Mouse (Mus musculus) left cerebral cortex, postnatal 25 days (tissue): ENCODE results near the gene Grwd1. TPM values are rescaled to one million over a fixed set of nuclear protein-coding genes. Genes with fewer than 3 reads are reported as not detected.
"Not testable (repeated sequence)": the region's sequence is repeated elsewhere in the genome, so short reads cannot be mapped to it uniquely, and the experiment has no call there.

Experiments
- DNase-seq, 2 experiments: peaks; one replicate each; pipeline ENCODE4 v3.0.0; 2022; ENCODE audit warnings: low spot score in 2 of 2, mixed read lengths in 1 of 2
- intact Hi-C: fragments of 180-260 bp; cut with DNase I; formaldehyde crosslinking; loops from one replicate; pipeline ENCODE4 v1.15.1; 2025
- total RNA-seq, 2 experiments: library from RNA; stranded (reverse); gene quantifications; 2 replicates each; pipeline ENCODE4 v1.2.3; 2021

Gene Grwd1
- total RNA-seq, result 10 to 100 TPM; 21.0 to 23.2 TPM

DNA sequence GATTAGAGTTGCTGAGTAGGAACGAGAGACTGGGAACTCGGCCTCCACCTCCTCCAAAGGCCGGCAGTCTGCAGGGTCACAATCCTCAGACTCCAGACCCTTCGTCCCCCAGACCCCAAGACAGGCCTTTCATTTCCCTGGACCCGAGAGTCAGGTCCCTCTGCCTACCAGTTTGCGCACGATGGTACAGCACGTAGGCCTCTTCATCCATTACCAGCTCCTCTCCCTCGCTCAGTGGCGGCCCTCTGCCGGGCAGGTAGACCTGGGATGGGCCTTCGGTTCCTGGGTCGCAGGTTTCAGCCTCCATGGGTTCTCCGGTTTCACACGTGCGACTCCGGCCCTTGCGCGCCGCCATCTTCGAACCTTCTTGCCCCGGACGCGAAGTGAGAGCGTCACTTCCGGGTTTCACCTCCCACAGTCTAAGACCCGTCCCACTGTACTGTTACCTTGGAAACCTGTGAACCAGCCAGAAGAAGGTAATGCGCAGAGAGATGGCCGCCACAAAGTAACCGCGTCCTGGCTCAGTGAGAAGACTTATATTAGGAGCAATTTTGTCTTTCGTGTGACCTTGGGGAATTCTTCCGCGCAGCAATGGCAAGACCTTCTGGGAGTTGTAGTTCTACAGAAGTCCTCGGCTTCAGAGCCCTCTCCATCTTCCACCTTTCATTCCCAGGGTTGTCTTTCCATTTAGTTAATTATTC, at the start of gene Grwd1:
Gene Grwd1 (minus strand): TSS at position 518 of the 701 bp plus-strand sequence.
- DNase-seq, result peak; percentile 90 to 92
- intact Hi-C loops, result no loop called here

DNA sequence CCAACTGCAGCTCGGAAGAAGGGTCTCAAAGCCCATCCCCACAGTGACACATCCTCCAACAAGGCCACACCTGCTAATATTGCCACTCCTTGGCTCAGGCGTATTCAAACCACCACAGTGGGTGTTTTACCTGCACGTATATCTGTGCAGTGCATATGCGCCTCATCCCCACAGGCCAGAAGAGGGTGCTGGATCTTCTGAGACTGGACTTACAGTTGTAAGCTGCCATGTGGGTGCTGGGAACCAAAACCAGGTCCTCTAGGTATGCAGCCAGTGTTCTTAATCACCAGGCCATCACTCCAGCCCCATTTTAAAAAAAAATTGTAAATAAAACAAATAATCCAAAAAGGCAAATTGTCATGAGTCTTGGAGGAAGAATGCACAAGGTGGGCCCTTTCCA, 49.8 kb upstream of the Grwd1 start:
- no peak for DNase-seq
- intact Hi-C loops, result no loop called here

DNA sequence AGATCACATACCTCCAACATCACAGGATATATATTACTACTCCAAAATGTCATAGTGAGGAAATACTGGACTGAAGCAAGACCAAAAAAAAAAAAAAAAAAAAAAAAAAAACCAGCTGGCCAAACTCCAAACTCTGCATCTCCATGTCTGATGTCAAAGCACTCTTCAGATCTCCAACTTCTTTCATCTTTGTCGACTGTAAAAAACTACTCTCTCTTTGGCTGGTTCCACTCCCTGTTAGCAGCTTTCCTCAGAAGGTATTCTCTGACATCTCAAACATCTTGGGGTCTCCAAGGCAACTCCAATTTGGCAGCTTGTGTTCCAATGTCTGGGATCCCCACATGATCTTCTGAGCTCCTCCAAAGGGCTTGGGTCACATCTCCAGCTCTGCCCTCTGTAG, 47.5 kb upstream of the Grwd1 start, which contains the start of gene Grin2d:
Gene Grin2d (minus strand): TSS at position 101 of the 400 bp plus-strand sequence.
- intact Hi-C loops, DNase-seq: not testable (repeated sequence)

DNA sequence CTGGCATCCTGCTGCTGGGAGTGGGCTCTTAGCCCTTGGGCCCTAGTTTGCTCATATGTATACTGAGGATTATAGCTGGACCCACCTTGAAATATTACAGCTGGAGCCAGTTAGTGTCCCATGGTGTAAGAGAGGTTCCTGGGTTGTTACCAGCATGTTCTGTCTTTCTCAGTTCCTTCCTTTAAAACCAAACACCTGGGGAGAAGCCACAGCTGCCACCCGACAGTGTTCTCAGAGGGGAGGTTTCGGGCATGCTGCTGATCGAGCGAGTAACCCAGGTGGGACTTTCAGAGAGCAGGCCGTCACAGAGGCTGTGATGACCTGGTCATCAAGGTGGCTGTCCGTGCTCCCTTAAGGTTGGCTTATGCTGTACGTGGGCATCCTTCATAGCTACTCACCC, 46.2 kb upstream of the Grwd1 start:
- intact Hi-C loops, result no loop called here
- no peak for DNase-seq

DNA sequence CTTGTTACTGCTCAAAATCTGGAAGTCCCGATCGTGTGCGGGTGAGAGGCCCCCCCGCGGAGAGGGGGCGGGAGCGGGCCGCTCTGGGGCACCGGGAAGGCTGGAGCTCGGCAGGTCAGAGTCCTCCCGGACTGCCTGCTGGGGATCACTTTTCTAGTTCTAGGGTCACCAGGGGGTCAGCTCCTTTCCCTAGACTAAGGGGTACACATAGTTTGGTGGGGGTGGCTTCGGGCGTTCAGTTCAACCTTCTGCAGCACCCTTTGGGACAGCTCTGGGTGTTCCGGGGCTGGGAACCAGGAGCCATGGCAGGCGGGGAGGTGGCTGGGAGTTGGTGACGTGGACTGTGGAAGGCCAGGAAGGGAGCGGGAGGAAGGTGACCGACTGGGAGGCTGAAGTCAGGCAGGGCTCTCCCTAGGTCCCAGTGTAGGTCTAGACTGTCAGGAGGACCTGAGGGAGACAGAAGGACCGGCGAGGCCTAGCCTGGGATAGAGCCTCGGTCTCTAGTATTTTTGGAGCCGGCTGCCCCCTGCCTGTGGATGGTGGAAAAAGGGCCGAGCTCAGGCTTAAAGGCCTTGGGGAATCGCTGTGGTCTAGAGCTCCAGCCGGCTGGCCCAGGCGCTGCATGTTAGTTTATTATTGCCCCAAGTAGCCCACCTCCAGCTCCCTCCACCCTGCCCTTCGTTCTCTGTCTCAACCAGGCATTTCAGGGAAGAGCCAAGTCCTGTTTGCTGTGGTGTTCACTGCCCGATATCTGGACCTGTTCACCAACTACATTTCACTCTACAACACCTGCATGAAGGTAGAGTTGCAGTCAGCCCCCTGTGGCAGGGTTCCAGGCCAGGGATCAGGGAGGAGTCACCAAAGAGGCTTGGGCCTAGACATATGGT, 42.6 kb upstream of the Grwd1 start:
- peak; percentile 56 to 59 for DNase-seq
- intact Hi-C loops, result loop anchor here (2.0 to 5.0 kb wide), 4 partner anchors 49 to 136 kb away; partner anchors contain the start of genes Ccdc114 and Emp3

DNA sequence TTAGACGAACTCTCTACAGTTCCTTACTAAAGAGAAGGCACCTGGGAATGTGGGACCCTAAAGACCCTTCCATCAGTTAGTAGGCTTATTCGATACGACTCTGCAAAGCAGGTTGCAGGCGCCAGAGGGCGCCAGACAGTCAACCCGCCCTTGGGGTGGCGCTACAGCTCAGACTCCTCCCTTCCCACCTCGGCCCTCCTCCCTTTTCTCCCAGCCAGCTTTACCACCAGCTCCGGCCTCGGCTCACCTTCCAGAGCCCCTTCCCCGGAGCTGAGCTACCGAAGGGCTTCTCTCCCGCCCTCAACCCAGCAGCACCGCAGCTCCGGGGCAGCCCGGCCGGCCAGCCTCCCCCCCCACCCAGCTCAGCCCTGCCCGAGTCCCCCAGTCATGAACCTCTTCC, 41.9 kb upstream of the Grwd1 start, which contains the start of gene Kdelr1:
Gene Kdelr1 (plus strand): TSS at position 149 of the 400 bp plus-strand sequence.
- intact Hi-C loops, result loop anchor here (2.0 to 5.0 kb wide), 4 partner anchors 50 to 136 kb away; partner anchors contain the start of genes Ccdc114 and Emp3

DNA sequence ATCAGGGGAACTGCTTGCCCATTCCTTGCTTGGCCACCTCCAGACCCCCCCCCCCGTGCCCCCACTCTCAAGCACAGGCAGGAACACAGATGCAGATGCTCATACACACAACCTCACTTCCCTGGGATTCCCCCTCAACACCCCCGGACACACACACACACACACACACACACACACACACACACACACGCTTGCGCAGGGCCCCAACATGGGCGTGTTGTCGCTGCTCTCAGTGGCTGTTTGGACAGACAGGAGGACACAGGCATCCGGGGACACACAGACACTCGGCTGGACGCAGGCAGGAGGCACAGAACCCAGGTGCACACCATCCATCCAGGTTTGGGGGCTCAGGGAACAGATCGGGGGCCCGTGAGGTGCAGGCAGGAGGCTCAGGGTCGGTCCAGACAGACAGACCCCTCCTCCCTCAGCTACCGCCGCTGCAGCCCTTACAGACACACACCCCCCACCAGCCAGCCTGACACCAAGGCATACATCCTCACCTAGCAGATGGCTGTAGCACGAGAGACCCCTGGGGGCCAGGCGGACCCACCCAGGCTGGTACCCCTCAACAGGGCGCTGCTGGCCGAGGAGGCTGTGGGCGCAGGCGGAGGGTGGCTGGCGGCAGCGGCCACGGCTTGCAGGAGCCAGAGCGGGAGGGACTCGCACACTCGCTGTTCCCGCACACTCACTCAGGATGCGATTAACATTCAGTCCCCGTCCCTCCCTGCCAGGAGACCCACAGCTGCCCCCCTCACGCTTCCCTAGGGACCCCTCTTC, 39.7 kb upstream of the Grwd1 start:
- DNase-seq, result no peak
- intact Hi-C loops, result loop anchor here (5.0 kb wide), 2 partner anchors 52 to 133 kb away; partner anchors contain the start of genes Ccdc114 and Emp3

More for the DNA sequence above, 41.9 kb upstream of the Grwd1 start, which contains the start of gene Kdelr1:
- peak; percentile 90 to 92 for DNase-seq

DNA sequence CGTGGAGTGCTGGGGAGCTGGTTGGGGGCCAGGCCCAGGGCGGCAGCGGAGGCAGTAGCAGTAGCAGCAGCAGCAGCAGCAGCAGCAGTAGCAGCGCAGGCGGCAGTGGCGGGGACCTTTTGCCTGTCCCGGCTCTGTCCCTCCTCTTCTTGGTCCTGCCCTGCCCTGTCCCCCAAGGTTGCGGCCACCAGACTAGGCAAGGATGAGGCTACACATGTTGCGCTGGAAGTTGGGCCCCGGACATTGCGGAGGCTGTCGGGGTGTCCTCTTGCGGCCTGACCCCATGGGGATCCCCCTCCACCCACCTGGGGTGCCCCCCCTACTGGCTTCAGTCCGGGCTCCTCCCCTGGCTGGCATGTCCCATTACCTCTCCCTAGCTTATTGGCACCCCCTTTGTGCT, 39.0 kb upstream of the Grwd1 start:
- intact Hi-C loops, result loop anchor here (5.0 kb wide), 2 partner anchors 53 to 132 kb away; partner anchors contain the start of genes Ccdc114 and Emp3
- DNase-seq, result no peak

DNA sequence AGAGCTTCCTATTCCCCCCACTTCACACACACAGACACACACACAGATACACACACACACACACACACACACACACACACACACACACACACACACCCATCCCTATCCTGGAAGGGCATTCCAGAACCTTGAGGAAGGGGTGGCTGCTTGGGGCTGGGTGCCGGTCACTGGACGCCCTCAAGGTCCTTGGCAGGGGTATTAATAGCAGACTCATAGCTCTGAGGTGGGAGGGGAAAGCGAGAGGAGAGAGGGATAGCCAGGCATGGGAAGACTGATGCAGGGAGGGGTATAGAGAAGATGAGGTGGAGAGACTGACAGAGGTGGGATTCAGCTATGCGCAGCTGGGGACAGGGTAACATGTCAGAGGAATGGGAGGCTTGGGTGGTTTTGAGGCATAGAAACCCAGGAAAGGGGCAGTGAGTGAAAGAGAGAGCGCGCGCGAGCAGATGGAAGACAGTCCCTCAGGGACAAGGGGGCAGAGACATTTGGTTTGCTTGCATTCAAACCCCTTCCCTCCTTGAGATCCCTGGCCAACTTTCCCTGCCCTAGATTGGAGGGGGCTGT, 38.4 kb upstream of the Grwd1 start:
- DNase-seq, result no peak
- intact Hi-C loops, result no loop called here

DNA sequence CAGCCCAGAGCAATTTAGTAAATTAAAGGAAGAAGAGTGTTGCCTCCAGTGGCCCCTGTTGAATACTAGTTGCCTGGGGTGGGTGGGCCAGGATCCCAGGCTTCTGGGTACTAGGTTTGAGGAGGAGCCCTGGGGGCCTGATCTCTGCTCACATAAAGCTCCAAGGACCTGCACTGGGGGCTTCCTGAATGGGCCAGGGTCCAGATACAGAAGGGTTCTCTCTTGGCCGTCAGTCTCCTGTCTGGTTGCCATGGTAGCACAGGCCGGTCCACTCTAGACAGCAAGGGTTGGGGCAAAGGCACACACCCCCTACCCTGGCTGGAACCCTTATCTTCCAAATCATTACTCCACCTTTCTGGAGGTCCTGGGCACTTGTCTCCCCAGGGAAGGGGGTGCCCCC, 37.1 kb upstream of the Grwd1 start:
- intact Hi-C loops, result no loop called here
- DNase-seq, result no peak

DNA sequence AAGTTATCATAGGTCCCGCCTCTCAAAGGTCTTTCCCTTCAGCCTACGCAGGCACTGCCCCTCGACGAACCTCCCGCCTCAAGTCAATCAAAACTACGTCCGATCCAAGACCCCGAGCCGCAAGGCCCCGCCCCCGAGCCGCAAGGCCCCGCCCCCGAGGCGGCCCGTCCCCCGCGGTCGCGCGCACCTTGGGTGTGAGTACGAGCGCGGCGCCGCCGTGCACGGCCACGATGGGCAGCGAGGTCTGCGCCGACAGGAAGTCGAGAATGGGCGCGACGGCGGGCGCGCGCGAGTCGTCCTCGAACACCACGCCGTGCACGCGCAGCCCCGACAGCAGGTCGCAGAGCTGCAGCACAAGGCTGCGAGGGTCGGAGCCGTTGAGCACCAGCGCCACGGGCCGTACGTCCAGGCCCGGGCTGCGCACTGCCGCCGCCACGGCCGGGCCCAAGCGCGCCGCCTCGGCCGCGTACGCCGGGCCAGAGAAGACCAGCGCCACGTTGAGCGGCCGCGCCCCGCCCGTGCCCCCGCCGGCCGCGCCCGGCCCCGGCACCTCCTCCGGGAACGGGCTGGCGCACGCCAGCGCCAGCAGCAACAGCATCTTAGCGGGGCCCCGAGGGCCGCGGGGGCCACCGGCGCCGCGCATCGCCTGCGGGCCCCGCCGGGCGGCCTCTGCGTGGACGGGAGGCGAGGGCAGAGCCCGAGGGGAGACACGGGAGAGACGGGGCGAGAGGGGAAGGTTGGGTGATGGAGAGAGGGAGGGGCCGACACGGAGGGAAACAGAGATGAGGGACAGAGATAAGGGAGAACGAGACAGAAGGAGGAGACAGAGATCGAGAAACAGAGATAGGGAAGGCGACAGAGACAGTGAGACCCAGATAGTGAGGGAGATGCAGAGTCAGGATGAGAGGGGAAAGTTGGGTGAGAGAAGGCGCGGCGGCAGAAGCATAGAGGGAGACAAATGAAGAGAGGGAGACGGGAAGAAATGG, 35.5 kb upstream of the Grwd1 start:
- intact Hi-C loops, result no loop called here
- DNase-seq, result peak; percentile 83 to 87

DNA sequence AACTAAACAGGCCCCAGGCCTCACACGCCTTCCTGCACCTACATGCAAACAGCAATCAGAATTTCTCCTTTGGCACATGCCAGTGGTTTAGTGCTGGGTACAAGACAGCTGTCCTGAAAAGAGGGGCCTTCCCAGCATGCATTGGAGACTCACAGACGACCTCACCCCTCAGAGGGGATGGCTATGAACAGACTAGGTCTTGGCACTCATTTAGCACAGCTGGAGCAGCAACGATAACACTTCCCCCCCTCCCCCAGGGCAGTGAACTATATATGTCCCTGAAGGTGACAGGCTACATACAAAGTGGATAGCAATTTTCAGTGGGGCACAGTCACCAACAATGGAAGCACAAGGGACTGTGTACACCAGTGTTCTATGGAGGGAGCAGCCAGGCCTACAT, 33.7 kb upstream of the Grwd1 start:
- no peak for DNase-seq
- intact Hi-C loops, result no loop called here

DNA sequence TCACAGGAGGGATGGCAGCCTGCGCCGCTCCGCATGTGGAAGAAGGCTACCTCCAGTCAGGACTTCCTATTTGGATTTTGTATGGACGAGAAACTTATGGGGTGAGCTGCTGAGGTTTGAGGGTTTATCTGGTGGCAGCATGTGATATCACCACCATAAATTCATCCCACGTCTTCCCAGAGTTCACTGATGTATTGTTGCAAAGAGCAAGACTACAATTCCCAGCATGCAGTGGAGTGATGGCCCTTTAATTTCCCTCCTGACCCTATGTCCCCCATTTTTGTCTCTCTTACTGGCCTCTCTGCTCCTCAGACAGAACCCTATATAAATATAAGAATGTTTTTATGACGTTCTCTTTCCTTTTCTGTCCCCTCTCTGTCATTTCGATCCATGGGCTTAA, 32.1 kb upstream of the Grwd1 start:
- intact Hi-C loops, result no loop called here
- DNase-seq, result no peak

DNA sequence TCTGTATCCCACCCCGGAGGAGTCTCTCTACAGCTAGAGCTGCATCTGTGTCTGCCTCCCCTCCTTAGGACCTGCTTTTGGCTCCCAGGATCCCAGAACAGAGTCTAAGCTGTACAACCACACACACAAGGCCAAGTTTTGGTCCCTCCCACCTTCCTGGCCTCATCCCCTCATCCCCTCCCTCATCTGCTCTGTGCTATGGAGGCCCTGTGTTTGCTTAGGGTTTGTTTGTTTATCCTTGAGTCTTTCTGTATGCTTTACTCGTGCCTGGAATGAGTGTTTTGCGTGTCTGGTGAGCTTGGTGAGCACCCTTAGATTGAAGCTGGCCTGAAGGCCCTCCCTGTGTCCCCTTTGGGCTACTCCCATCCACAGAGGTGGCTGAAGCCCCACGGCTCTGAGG, 28.3 kb upstream of the Grwd1 start:
- intact Hi-C loops, result no loop called here
- DNase-seq, result no peak

DNA sequence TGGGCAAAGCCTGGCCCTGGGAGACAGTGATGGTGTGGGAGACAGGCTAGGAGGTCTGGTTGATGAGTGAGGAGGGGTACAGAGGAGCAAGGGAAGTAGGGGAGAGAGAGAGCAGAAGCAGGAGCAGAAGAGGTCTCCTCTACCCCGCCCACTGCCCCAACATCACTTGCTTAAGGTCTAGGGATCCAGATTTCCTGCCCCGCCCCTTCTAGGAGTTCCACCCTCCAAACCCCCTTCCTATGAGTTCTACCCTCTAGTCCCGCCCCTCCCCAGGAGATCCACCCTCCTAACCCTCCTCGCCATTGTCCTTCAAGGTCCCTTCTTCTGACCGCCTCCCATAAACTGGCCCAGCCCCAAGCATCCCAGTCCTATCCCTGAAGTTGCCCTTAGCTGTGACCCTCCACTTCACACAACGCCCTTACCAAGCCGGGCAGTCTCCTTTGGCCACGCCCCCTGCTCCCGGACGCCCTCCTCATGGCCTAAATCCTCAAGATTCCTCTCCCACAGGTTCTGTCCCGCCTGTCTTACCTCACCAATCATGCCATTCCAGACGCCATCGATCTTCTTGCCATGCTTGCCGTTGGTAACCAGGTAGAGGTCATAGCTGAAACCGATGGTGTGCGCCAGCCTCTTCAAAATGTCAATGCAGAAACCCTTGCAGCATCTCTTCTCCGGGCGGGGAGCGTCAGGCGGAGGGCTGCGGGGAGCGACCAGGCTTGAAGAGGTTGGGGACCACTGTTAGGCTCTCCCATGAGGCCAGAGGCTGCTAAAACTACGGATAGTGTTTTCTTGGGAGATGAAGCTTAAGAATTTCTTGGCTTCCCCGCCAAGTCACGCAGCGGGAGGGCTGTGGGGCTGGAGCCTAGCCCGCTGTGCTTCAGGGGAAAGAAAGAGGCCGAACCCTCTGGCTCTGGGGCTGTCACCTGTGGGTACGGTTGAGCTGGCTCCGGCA, 26.5 kb upstream of the Grwd1 start:
- intact Hi-C loops, result no loop called here
- no peak for DNase-seq

DNA sequence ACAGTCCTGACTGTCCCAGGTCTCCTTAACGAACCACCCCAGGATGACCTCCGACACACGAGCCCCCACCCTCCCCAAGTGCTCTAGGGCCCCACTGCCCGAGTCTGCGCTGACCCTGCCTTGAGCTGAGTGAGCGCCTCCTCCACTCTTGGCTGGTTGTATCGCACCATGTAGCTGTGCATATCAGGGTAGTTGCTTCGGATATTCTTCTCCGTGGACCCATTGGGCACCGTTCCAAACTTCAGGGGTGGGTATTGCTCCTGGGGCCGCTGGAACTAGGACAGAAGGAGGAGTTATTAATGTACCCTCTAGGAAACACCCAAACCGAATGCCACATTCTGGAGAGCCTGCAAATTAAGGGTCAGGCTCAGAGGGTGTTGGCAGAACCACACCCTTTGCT, 22.3 kb upstream of the Grwd1 start:
- intact Hi-C loops, result no loop called here
- DNase-seq, result no peak

DNA sequence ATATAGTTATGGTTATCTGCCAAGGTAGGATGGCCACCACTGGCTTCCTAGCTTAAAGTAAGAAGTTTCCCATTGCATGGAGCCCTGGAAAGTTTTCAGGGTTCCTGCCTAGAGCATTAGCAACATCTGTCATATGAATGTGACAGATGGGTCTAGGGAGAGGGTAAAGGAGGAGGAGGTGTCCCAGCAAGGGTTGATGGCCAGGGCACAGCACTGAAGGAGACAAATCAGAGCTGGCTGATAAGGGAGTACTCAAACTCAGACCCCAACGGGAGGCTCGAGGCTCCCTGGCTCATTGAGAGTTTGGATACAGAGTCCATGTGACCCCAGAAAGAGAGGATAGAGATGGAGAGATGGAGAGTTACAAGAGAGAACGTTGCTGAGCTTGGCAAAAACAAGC, 19.9 kb upstream of the Grwd1 start:
- DNase-seq, result no peak

More for the DNA sequence above, 19.9 kb upstream of the Grwd1 start:
- intact Hi-C loops, result no loop called here
